Mouse (Mus musculus) adipocyte (in vitro differentiated cells): ENCODE data around the gene Olfr635.
"Not testable (repeated sequence)": the region's sequence is repeated elsewhere in the genome, so short reads cannot be mapped to it uniquely, and the experiment has no call there.

ENCODE experiments used
- DNase-seq: peaks from one replicate; pipeline ENCODE4 v3.0.0-alpha.2; 2016; ENCODE audit warnings: low spot score

The Olfr635 gene

GRCm38 (mm10) chr7:103970852-103971251 lies at the start of gene Olfr635:
TSS of gene Olfr635 (plus strand) at chr7:103971152.
- no peak for DNase-seq

- no peak for DNase-seq
Measured at GRCm38 (mm10) chr7:103928525-103928924, 42.4 kb upstream of the Olfr635 start, which contains the start of gene Olfr631. TSS of gene Olfr631 (plus strand) at chr7:103928825.

GRCm38 (mm10) chr7:103934264-103934663 lies 36.7 kb upstream of the Olfr635 start, which contains the start of gene Olfr632:
TSS of gene Olfr632 (plus strand) at chr7:103934347.
- DNase-seq, result no peak

- DNase-seq, result peak; percentile 70
Measured at GRCm38 (mm10) chr7:103942730-103943129, 28.2 kb upstream of the Olfr635 start.

GRCm38 (mm10) chr7:103944137-103944536 lies 26.8 kb upstream of the Olfr635 start, which contains the start of gene Olfr633:
TSS of gene Olfr633 (plus strand) at chr7:103944437.
- DNase-seq, result no peak

GRCm38 (mm10) chr7:103966873-103967272 lies 4.1 kb upstream of the Olfr635 start:
- DNase-seq, result not testable (repeated sequence)

GRCm38 (mm10) chr7:103971782-103972181 lies 830 bp downstream of the Olfr635 start:
- no peak for DNase-seq

- DNase-seq, result no peak
Measured at GRCm38 (mm10) chr7:103998446-103998845, 27.5 kb downstream of the Olfr635 start, which contains the start of gene Olfr638. TSS of gene Olfr638 (plus strand) at chr7:103998746.

GRCm38 (mm10) chr7:103999124-103999523 lies 28.2 kb downstream of the Olfr635 start:
- DNase-seq, result no peak

GRCm38 (mm10) chr7:104017203-104017602 lies 46.3 kb downstream of the Olfr635 start, which contains the start of gene Olfr639:
TSS of gene Olfr639 (minus strand) at chr7:104017303.
- no peak for DNase-seq

- no peak for DNase-seq
Measured at GRCm38 (mm10) chr7:104018953-104019352, 48.0 kb downstream of the Olfr635 start.

- DNase-seq, result no peak
Measured at GRCm38 (mm10) chr7:104021651-104022050, 50.7 kb downstream of the Olfr635 start.

- DNase-seq, result no peak
Measured at GRCm38 (mm10) chr7:104025473-104025872, 54.5 kb downstream of the Olfr635 start, which contains the start of gene Olfr640. TSS of gene Olfr640 (minus strand) at chr7:104025573.

GRCm38 (mm10) chr7:104026978-104027377 lies 56.0 kb downstream of the Olfr635 start:
- no peak for DNase-seq

- no peak for DNase-seq
Measured at GRCm38 (mm10) chr7:104035145-104035544, 64.2 kb downstream of the Olfr635 start, which contains the start of gene Olfr641. TSS of gene Olfr641 (plus strand) at chr7:104035445.
